Mouse (Mus musculus) embryonic fibroblast, embryonic 13.5 days (primary cell): Measurements from ENCODE around the gene Rfng. TPM values are rescaled to one million over a fixed set of nuclear protein-coding genes. Genes with fewer than 3 reads are reported as not detected.
"Not testable (repeated sequence)": the region's sequence is repeated elsewhere in the genome, so short reads cannot be mapped to it uniquely, and the experiment has no call there.

Experiments
- H3K27ac ChIP-seq: 2 replicates; pipeline ENCODE4 v1.5.1; 2012; ENCODE audit warnings: low read length, control low read depth, inconsistent platforms; ENCODE audit not compliant: insufficient read depth
- H3K4me1 ChIP-seq: 2 replicates; pipeline ENCODE4 v1.6.1; 2011; ENCODE audit warnings: low read length; ENCODE audit not compliant: control insufficient read depth, insufficient read depth
- H3K4me3 ChIP-seq: 2 replicates; pipeline ENCODE4 v1.5.1; 2011; ENCODE audit warnings: mild to moderate bottlenecking, control low read depth, low read length; ENCODE audit not compliant: insufficient read depth
- CTCF ChIP-seq: IDR thresholded peaks from 2 replicates; pipeline ENCODE4 v1.5.1; 2011; ENCODE audit warnings: mild to moderate bottlenecking, control low read depth, low read length, moderate library complexity, borderline replicate concordance; ENCODE audit not compliant: insufficient read depth
- POLR2A ChIP-seq: IDR thresholded peaks from 2 replicates; pipeline ENCODE4 v1.6.1; 2011; ENCODE audit warnings: low read depth, mild to moderate bottlenecking, control low read depth, low read length, moderate library complexity
- polyA plus RNA-seq: library from polyadenylated mRNA; stranded (reverse); fragments of >200 nt; gene quantifications from 2 replicates; pipeline ENCODE4 v1.2.4, GENCODE M21; 2011; ENCODE audit warnings: low read depth; ENCODE audit not compliant: missing spikeins, insufficient read length

The Rfng gene
- 12.8 and 13.0 TPM in 2 replicates for polyA plus RNA-seq

DNA sequence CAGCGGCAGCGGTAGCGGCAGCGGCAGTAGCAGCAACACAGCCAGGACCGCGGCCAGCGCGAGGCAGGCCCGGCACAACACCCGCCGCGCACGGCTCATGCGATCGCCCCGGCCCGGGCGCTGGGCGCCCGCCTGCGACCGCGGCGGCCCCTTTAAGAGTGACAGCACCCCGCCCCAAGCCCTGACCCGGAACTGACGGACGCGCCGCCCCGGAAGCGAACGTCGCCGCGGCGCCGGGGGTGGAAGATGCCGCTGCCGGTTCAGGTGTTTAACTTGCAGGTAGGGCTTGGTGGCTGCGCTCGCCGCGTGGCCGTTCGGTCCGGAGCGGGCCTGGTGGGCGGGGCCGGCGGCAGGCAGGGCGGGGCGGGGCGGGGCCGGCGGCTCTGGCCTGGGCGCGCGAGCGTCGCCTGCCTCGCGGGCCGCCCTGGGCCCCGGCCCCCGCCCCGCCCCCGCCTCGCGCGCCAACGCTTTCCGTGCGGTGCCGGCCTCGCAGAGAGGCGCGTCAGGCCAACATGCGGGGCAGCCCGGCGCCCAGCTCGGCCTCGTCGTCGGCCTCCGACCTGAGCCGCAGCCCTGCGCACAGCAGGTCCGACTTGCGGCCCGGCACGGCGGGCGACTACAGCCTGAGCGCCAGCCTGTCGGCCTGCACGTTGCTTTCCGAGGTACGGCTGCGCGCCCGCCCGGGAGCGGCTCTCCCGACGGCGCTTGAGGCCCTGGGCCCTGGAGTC, at the start of gene Rfng, which contains the start of gene Gps1:
Gene Rfng (minus strand): TSS at position 144 of the 728 bp plus-strand sequence.
Gene Gps1 (plus strand): TSS at position 209 of the 728 bp plus-strand sequence.
- peaks cover 3% of the 10 kb centered on the region; the same call in 1 of the 2 replicates for H3K4me1 ChIP-seq
- peak within 1 kb of the TSS; percentile 74 for H3K27ac ChIP-seq
- peak; percentile 47; the same call in 1 of the 2 replicates for TF ChIP-seq POLR2A
- no peak for TF ChIP-seq CTCF
- peak within 1 kb of the TSS; percentile 90 for H3K4me3 ChIP-seq

DNA sequence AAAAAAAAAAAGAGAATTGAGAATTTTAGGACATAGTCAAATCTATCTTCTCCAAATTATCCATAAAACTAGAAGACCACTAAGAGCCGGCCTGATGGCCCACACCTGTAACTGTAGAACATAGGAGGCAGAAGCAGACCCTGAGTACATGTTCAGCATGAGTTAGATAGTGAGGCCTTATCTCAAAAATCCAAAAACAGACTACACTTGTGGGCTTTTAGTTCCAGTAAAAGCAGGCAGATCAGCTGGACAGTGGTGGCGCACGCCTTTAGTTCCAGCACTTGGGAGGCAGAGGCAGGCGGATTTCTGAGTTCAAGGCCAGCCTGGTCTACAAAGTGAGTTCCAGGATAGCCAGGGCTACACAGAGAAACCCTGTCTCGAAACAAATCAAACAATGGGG, 49.0 kb upstream of the Rfng start:
- H3K27ac ChIP-seq, H3K4me1 ChIP-seq, H3K4me3 ChIP-seq: not testable (repeated sequence)

GRCm38 (mm10) chr11:120831659-120832440, 47.8 kb upstream of the Rfng start:
- Histone ChIP-seq H3K4me3 (no peak overlapping the region), H3K27ac (no peak overlapping the region)
- TF ChIP-seq POLR2A = no peak

DNA sequence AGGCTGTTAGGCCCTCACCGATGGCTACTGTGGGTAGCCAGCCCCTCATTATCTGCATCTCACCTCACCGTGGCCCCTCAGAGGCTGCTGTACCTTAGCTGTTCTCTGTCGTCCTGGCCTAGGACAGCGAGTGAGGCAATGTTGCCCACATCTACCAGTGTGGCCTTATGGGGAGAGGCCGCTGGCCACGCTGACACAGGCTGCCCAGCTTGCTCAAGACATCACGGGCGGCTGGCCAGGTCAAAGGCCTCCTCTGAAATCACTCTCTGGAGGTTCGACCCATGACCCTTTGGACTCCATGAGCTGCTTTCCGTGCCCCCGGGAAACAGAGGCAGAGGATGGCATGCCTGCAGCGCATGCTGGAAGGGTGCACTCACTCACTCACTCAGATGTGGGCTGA, 46.7 kb upstream of the Rfng start:
- Histone ChIP-seq H3K4me3 (no peak overlapping the region), H3K4me1 (peaks cover under 1% of the 10 kb centered on the region; the same call in 1 of the 2 replicates), H3K27ac (no peak overlapping the region)
- TF ChIP-seq CTCF = no peak
- no peak for TF ChIP-seq POLR2A

More at GRCm38 (mm10) chr11:120831659-120832440, 47.8 kb upstream of the Rfng start:
- H3K4me1 ChIP-seq = no peaks in the 10 kb centered on the region

DNA sequence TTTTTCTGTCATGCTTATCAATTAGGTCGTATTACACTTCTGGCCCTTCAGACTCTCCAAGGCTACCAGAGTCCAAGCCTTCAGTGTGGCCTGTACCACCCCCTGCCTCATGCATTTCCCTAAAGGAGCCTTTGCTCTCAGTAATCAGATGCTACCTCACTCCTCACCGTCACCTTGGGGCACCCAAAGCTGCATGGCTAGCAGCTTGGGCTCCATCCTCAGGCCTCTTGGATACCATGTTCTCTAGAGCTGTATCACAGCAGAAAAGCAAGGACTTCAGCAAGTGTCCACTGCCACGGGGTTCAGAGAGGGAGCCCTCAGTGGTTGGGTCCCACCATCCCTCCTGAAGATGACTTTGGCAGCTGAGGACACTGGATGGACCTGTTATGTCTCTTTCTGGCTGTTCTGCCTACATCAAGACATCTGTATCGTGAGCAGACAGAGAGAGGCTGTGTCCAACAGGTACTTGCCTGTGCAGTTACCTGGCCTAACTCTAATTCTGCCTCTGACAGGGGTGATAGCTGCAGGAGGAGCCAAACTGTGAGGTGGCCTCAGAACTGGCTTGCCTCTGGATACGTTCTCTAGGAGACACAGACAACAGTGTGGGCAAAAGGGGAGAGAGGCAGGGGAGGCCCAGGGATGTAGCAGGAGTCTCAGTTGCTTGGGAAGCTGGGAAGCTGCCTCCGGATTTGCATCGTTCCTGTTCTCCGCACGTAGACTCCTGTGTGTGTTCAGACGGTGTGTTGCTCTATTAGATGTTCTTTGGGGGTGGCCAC, 45.9 kb upstream of the Rfng start:
- peaks cover 4% of the 10 kb centered on the region; the same call in 1 of the 2 replicates for H3K4me1 ChIP-seq
- no peak overlapping the region for H3K27ac ChIP-seq
- no peak overlapping the region for H3K4me3 ChIP-seq
- TF ChIP-seq CTCF (no peak), POLR2A (no peak)

- TF ChIP-seq POLR2A = no peak
- TF ChIP-seq CTCF = no peak
- H3K27ac ChIP-seq = no peak overlapping the region
Observed at GRCm38 (mm10) chr11:120828416-120828815, 44.4 kb upstream of the Rfng start.

DNA sequence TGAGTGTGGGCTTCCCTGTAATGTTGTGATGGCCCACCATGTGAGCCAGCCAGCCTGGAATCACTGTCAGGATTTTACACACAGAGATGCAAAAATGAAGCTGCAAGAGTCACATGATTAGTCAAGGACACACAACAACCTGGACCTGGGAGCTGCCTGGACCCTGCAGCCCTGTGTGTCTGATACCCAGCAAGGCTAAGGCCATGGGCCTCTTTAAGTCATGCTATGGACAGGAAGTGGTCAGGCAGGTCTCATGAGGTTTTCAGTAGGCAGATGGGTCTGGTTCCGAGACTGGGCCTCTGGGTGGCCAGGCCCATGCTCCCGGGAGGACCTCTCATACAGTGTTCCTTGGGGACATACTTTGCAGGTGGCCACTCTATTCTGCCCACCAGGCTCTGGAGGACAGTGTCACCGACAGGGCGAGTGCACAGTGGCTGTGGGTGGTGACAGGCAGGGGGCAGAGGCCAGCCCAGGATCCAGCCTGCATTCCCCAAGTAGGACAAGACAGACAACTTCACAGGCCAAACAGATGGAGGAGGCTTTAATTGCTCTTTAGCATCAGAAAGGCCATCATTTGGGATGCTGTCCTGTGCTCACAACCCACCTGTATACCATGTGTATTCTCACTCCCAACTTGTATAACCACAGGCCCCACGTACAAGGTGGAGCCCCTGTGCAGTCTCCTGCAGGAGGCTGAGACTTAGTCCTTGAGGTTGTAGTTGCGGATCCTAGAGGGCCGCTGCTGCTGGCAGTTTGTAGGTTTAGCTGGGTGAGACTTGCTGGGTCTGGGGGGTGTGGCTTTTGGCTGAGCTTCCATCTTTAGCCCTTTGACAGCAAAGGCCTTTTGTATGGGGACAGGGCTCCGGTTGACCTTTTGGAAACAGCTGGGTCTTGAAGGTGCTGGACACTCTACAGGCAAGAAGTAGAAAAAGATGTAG, 42.3 kb upstream of the Rfng start:
- no peak overlapping the region for H3K4me3 ChIP-seq
- peaks cover 4% of the 10 kb centered on the region; the same call in 1 of the 2 replicates for H3K4me1 ChIP-seq
- TF ChIP-seq POLR2A (no peak), CTCF (no peak)
- no peak overlapping the region for H3K27ac ChIP-seq

More at GRCm38 (mm10) chr11:120828416-120828815, 44.4 kb upstream of the Rfng start:
- peaks cover 4% of the 10 kb centered on the region; the same call in 1 of the 2 replicates for H3K4me1 ChIP-seq
- H3K4me3 ChIP-seq = no peak overlapping the region

GRCm38 (mm10) chr11:120825289-120825863, 41.4 kb upstream of the Rfng start:
- no peak overlapping the region for H3K27ac ChIP-seq
- TF ChIP-seq CTCF (no peak), POLR2A (peak; percentile 26; the same call in 1 of the 2 replicates)
- no peak overlapping the region for H3K4me3 ChIP-seq
- peaks cover 4% of the 10 kb centered on the region; the same call in 1 of the 2 replicates for H3K4me1 ChIP-seq
